Mouse (Mus musculus) embryo, embryonic 11 days (tissue): ENCODE results near the gene B3gnt7.

Experiments
- DNase-seq: peaks from one replicate; pipeline ENCODE4 v3.0.0-alpha.2; 2015

Gene B3gnt7

DNA sequence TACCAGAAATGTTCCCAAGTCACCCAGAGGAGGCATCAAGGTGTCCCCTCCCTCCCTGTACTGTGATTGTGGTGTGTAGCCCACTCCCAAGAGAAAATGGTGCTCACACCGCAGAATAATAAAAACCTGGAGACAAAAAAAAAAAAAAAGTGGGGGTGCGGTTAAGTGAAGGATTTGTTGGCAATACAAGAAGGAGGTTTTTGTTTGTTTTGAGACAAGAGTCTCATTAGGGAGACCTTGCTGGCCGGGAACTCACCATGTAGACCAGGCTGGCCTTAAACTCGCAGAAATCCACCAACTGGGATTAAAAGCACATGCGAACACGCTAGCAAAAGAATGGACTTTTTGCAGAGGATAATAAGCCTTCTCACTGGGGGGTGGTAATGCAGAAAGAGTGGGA, at the start of gene B3gnt7:
B3gnt7 (plus strand) TSS at position 301 of the 400 bp plus-strand sequence.
- DNase-seq, result no peak

DNA sequence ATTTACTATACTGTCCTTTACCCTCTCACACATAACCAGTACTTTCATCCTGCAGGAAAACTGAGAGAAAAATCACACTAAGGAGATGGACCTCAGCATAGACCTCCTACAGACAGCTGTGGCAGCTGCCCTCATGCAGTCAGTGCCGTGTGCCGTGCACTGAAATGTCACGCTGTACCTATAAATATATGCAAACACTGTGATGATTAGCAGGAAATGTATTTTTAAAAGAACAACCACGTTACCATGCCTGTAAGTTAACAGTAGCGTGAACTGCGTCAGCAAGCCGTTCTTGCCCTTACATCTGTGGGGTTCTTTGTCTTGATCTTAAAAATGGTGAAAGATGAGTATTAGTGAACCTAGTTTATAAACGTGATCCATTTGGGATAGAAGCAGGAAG, 49.2 kb upstream of the B3gnt7 start:
- DNase-seq, result no peak

- no peak for DNase-seq
Measured at GRCm38 (mm10) chr1:86256311-86256710, 46.3 kb upstream of the B3gnt7 start.

GRCm38 (mm10) chr1:86257228-86257627, 45.4 kb upstream of the B3gnt7 start:
- no peak for DNase-seq

- no peak for DNase-seq
Measured at GRCm38 (mm10) chr1:86258171-86258824, 44.3 kb upstream of the B3gnt7 start.

GRCm38 (mm10) chr1:86263564-86264339, 38.9 kb upstream of the B3gnt7 start:
- DNase-seq, result no peak

DNA sequence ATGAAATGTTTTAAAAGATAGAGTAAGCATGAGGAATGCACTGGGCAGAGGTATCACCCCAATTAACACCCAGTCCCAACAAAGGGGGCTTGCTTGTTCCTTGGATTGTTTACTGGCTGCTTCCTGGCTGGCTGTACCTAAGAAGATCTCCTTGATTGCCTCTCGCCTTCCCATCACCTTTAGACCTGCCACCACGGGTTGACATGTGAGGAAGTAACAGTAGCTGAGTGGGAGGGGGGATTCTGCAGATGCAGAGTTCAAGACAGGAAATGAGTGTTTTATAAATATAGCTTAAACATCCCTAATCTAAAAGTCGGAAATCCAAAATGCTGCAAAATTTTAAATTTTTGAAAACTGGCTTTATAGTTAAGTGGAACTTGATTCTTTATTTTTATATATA, 37.6 kb upstream of the B3gnt7 start:
- DNase-seq, result no peak

DNA sequence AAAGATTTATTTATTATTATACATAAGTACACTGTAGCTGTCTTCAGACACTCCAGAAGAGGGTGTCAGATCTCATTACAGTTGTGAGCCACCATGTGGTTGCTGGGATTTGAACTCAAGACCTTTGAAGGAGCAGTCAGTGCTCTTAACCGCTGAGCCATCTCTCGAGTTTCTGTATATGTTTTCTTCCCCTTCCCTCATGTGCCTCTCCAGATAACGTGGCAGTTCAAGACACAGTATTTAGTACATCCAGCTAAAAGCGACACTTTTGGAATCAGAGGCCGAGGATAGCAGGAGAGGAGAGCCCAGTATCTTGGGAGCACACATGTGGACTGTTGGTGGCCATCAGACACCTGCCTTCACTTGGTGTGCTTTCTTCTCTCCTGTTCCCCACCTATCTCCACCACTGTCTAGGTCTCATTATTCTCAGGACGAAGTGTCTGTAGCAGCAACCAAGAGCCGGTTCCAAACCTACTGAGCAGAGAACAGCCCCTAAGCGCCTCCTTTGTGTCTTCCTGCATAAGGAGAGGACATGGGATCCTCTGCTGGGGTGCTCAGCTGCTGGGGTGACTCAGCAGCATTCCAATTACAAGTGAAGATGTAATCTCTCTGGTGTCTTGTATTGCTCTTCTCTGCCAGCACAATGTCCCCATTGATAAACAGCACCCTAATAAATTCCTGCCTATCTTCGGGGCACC, 34.0 kb upstream of the B3gnt7 start:
- no peak for DNase-seq

DNA sequence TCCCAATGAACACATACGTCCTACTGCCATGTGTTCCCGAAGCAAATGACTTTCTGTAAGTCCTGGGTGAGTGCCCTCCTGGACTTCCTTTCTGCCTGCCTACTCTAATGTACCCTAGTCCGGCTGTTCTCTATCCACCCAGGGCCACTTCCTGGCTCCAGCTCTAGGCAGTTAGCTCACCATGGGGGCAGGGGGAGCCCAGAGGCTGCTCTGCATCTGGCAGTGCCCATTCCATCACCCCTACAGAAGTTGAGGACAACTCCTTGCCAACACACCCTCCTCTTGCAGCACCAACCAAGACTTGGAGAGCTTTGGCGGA, 33.5 kb upstream of the B3gnt7 start:
- DNase-seq, result no peak

DNA sequence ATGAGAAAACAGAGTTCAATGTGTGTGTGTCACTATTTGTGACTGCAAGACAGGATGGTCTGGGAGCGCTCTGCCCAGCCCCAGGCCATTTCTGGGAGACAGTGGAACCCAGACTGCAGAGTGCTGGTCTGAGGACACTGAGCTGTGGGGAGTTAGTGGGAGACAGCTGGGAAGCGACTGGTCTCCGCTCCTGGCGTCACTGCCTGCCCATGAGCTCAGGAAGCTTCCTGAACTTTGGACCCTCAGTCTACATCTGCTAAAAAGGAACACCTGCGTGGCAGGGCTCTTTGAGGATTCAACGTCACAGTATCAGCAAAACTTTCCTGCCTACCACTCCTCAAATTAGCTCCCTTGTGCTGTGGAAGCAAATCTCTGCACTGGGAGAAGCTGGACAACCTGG, 30.9 kb upstream of the B3gnt7 start:
- no peak for DNase-seq

DNA sequence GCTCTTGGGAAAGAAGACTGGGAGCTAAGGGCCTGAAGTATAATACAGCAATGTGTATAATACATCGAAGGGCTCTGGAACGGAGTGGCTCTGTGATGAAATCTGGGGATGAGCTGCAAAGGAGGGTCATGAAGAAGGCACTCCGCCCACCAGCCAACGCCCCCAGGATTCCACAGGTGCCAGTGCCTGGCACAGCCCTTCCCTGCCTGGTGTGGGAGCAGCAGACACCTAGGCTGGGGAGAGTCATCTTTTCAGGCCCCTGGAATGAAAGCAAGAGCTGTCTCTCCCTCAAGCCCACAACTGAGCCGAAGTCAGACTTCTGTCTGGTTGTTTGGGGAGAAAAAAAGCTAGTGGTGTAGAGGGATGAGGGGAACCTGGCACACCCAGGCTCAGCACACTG, 25.6 kb upstream of the B3gnt7 start:
- no peak for DNase-seq

DNA sequence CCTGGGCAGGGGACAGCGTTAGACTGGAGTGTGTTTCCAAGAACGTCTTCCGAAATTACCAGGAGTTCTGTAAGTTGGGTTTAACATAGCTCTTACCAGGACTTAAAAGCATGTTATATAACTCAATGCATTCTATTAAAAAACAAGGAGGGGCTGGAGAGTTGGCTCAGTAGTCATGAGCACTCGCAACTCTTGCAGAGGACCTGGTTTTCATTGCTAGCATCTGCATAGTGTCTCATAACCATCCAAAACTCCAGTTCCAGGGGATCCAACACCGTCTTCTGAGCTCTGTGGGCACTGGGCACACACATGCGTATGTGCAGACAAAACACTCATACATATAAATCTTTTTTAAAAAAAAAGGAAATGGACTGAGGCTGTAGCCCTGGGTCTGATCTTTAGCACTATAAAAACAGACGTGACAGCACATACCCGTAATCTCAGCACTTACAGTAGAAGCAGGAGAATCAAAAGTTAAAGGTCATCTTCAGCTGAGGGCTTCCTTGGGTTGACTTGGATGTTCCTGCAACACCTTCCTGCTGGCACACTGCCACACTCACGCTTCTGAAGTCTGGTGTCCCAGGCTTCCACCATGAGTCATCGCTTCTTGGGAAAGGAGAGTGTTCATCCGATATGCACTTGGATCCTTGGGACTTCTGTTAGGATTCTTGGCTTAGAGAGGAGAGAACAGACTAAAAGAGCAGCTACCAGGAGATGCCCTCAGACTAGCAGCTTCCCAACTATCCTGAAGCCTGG, 20.7 kb upstream of the B3gnt7 start:
- no peak for DNase-seq

DNA sequence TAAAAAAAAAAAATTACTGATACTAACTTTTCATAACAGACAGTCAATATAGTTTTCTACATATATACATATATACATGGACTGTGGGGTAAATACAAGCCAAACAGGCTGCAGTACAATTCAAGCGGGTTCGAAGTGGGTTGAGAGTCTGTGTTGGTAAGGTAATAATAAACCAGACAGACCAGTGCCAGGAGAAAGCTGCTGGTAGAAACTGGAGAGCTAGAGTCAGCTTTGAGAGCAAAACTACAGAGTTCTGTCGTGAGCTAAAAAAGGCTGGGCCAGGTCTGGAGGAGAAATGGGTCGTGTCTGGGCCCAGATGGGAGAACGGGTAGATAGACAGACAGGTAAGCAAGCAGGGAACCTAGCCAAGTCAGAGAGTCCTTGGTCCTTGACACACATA, 18.5 kb upstream of the B3gnt7 start:
- no peak for DNase-seq

DNA sequence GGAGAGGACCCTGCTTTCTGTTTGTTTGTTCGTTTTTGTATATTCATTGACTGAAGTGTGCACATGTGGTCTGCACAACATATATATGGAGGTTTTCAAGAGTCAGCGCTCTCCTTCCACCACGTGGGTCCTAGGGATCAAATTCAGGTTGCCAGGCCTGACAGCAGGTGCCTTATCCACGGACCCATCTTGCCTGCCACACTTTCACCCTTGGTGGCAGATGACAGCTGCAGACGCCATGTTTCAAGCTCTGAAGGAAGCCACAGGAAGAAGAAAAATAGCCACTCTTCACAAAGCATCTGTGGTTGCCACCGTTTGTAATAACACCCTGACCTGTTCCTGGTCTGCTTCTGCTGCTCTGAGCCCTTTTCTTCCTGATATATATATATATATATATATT, 17.3 kb upstream of the B3gnt7 start:
- no peak for DNase-seq

DNA sequence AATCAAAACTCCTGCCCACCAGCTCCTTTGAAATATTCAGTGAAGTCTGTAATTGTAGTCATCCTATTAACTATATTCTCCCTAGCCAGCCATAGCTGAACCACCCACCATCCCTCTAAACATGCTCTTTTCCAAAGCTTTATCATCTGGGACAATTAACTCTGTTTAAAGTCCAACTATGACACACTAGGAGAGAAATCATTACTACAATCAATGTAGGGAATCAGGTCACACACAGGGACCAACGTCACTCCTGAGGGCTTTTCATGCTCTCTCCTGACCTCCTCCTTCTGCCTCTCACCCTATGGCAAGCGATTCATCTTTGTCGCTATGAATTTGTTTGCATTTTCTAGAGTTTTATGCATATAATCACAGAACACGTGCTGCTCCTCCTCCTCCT, 15.2 kb upstream of the B3gnt7 start:
- no peak for DNase-seq

DNA sequence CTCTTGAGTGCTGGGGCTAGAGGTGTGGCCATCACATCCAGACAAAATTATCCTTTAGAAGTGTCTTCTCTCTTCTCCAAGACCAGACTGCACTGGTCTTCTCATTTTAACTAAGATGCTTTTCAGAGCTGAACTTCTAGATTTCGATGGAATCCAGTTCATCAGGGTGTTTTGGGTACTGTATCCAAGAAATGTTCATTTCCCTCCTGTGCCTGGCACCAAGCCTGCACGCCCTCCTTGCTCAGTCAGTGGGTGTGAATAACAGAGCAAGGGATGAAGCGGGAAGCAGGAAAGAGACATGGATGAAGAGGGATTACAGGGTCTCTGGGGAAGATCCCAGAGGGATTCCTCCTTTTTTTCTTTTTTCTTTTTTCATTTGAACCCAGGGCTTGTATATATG, 12.2 kb upstream of the B3gnt7 start:
- no peak for DNase-seq

GRCm38 (mm10) chr1:86293091-86293490, 9.5 kb upstream of the B3gnt7 start:
- DNase-seq, result no peak

DNA sequence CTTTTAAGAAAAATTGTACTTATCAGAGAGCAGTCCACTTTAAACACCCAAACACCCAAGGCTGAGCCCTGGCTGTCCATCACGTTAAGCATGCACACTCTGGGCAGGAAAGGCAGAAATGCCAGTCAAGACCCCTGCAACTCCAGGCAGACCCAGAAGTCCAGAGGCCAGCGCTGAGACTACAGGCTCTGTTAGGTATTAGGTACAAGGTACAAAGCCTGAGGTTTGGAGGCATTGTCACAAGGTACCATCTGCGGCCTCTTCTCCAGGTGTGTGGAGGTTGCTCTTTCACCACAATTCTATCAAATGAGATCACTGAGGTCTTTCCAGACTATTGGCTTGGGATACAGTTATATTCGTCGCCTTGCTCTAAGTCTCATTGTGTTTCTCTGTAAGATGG, 8.8 kb upstream of the B3gnt7 start:
- no peak for DNase-seq

DNA sequence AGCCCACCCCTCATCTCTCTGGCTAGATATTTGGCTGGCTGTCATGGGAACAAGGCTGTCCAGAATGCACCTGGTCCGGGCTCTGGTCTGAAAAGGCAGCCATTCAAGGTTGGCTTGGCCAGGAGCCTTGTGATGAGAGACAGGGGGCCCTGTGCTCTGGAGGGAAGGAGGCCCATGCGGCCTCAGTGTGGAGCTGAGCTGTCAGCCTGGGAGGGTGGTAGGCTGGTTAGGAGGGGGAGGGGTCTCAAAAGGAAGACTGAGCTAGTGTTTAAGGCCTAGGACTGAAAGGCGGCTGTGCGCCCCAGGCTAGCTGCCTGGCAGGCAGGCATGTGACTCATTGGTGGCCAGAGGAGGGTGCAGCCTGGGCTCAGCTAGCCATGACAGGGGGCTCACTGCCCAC, 8.2 kb upstream of the B3gnt7 start:
- DNase-seq, result peak; percentile 35

DNA sequence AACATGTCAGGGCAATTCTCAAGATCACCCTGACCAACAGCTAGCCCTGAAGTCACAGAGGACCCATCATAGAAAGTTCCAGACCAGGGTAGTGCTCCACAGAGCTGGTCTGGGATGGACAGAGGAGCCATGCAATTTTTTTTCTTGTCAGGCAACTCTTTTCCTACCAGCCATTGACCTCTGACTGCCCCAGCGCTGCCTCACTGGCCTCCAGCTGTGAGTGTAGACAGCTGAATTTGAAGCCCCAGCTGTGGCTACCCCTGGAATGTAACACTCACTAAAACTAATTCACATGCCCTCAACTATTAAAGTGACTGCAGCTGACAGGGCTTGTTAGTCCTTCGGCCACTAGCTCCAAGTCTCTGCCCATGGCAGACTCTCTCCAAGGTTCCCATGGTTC, 2.5 kb upstream of the B3gnt7 start:
- peak; percentile 55 for DNase-seq

- DNase-seq, result no peak
Measured at GRCm38 (mm10) chr1:86300731-86301130, 1.9 kb upstream of the B3gnt7 start.

DNA sequence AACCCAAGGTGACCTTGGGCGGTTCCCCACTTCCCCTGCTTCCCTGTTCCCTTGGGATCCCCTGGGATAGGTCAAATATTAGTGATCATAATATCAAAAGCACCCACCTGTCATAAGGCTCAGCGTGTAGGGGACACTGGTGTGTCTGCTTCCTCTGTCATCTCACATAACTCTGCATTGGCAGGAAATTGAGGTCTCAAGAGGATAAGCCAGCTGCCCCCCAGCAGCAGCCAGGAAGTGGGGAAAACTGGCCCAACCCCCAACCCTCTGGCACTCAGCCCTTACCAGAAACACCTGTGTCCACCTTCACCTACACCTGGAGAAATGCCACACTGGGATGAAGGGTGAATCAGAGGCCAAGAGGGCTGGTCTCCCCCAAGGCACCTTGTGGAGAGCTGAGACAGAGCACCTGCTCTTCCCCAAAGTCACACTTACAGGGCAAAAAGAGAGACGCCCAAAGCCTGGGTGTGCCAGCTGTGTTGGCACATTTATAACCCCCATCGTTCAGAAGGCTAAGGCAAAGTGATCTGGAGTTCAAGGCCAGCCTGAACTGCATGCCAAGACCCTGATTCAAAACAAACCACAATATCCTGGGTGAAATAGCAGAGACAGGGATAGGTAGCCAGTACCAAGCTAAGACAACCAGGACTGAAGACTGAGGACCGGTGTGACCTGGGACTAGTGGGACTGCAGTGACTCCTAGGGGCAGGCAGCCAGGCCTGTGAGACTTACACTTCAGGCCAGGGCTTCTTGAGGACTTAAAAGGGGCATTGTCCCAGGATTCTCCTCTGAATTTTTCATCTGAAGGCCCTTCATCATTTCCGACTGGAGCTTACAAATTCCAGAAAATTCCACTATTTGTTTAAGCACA, 1.2 kb upstream of the B3gnt7 start:
- no peak for DNase-seq
